Mouse (Mus musculus): ENCODE measurements around the gene Col23a1.

Gene Col23a1

DNA sequence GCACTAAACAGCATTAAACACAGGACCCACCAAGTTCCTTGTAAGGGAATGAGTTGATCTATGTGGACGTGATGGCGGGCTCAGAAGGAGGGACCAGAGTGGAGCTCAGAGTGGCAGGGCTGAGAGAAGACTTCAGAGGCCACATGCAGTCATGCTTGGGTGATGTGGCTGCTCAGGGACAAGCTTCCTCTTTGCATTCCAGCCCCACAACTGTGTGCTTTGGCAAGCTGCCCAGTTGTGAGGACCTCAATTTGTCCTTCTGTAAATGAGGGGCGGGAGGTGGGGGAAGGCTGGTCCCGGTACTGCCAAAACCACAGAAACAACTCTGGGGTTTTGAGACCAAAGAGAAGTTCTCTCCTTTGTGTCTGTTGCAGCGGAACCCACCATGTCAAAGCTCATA is 261.5 kb downstream of the Col23a1 start:
- DNase-seq, result peak; percentile 38 to 49

GRCm38 (mm10) chr11:51552091-51552490 is 262.4 kb downstream of the Col23a1 start:
- DNase-seq, result no peak

DNA sequence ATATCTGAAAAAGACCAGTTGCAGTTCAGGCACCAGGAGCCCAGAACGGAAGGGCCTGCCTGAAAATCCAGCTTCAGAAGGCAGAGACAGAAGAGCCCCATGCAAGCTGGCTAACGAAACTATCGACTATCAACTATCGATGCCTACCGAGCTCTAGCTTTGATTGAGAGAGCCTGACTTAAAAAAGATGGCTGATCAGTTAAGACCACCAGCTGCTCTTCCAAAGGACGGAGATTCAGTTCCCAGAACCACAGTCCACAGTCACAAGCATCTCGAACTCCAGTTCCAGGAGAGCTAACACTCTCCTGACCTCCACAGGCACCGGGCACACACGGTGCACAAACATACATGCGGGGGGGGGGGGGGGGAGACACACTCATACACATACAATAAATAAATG is 264.9 kb downstream of the Col23a1 start:
- DNase-seq, result no peak

DNA sequence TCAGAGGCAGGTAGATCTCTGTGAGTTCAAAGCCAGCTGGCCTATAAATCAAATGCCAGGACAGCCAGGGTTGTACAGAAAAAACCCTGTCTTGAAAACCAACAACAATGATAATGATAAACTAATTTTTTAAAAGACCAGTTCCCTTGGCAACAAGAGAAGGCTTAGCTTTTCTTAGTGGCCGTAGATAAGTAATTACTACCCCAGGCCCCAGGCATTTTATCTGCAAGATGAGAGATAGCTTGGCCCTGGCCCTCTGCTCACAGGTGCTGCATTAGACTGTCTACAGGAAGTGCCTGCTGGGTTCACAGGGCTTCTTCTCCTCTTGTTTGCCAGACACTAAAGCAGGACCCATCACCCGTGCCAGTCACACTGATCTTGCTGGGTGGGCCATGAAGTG is 265.3 kb downstream of the Col23a1 start:
- no peak for DNase-seq

DNA sequence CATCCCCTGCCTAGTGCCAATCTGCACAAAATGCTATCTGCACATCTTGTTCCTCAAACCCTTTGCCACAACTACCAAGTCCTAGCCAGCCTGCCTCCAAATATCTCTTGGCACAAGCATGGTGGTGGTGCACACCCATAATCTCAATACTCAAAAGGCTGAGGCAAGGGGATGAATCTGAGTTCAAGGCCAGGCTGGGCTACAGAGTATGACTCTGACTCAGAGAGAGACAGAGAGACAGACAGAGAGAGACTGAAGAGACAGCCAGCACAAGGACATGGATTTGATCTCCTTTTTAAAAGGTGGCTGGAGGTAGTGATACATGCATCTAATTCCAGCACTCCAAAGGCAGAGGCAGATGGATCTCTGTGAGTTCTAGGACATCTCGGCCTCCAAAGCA is 273.6 kb downstream of the Col23a1 start:
- DNase-seq, result no peak

DNA sequence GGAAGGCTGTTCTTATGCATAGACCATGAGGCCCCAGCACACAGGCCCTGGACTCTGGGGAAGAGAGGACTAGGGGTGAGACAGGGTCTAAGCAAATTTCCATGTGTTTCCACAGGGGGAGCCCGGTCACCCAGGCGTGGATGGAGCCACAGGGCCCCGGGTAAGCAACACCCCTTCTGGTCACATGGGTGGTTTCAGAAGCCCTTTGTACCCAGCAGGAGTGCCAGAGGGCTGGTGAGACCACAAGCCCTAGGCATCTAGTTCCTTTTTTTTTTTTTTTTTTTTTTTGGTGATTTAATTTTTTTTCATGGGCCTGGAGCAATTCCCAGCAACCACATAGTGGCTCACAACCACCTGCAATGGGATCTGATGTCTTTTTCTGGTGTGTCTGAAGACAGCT is 275.3 kb downstream of the Col23a1 start:
- no peak for DNase-seq

GRCm38 (mm10) chr11:51565951-51566350 is 276.2 kb downstream of the Col23a1 start:
- no peak for DNase-seq

- DNase-seq, result no peak
These were observed 279.1 kb downstream of the Col23a1 start for GRCm38 (mm10) chr11:51568801-51569200.

DNA sequence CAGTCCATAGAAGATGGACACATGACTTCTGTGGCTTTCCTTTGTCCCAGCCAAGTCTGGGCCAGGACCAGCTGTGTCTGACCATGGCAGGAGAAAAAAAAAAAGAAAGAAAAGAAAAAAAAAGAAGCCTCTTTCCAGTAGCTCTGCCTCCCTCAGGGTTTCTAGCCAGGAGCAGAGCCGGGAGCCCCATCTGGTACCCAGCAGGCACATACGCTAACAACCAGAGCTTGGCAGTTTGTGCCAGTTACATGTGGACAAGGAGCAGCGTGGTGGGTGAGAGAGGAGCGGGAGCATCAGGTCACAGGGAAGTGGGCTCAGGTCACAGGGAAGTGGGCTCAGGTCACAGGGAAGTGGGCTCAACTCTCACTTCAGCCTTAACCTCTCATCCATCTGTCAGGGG is 286.7 kb downstream of the Col23a1 start:
- DNase-seq, result no peak

GRCm38 (mm10) chr11:51577587-51577986 is 287.9 kb downstream of the Col23a1 start:
- DNase-seq, result no peak

DNA sequence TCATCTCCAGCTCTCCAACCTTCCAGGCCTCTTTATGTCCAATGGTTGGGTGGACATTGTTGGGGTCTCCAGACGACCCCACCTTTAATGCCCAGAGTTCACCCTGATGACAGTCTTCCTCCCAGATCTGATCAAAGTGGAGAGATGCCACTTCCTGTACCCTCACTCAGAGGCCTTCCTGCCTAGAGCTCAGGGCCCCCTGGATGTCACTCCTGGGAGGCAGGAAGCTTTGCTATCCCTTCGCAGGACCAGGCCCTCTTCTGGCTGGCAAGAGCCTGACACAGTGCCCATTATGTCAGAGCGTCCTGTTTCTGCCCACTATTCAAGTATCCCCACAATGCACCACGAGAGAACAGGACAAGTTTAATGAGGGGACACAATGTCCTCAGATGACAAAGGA is 289.3 kb downstream of the Col23a1 start:
- DNase-seq, result no peak

DNA sequence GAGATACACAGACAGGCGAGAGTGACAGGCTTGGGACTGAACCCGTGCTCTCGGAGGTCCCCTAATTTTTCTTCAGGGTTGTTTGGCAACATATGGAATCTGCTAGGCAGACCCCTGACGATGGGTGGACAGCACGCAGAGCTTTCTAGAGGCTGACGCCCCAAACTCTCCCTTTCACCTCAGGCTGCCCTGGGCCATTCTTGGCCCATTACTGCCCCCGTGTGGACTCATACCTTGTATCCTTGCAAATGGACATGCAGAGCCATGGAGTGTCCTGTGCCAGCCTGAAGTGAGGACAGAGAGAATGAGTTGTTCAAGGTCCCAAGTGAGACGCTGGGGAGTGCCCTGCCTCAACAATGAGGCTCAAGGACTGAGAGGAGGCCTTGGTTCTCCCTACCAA is 293.0 kb downstream of the Col23a1 start:
- DNase-seq, result peak; percentile 76 to 84

- DNase-seq, result no peak
These were observed 294.3 kb downstream of the Col23a1 start for GRCm38 (mm10) chr11:51584057-51584430.

GRCm38 (mm10) chr11:51584431-51585248 is 294.9 kb downstream of the Col23a1 start, which contains the start of gene Phykpl:
TSS of gene Phykpl (plus strand) at chr11:51584757.
- DNase-seq, result peak; percentile 98 to 99

DNA sequence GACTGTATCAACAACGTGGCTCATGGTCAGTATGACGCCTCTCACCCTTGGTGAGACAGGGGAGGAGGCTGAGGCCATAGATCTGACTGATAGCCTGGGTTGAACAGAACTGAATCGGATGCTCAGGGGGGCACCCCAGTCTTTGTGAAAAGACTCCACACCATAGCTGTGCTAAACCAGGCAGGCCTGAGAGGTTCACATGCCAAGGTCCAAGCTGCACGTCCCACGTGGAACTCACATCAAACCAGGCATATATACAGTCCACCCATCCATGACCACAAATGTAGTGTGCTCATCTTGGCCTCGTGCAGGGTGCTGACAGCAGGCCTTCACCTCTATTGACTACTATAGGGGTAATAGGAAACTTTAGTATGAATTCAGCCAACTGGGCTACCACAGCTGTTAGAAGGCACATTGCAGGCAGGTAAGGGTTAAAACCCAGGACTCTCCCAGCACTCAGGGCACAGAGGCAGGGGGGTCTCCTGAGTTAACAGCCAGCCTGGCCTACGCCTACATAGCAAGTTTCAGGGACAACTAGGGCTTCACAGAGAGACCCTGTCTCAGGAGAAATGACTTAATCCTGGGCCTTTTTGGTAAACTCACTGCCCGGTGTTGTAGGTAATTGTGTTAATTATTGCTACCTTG is 296.0 kb downstream of the Col23a1 start:
- DNase-seq, result no peak

DNA sequence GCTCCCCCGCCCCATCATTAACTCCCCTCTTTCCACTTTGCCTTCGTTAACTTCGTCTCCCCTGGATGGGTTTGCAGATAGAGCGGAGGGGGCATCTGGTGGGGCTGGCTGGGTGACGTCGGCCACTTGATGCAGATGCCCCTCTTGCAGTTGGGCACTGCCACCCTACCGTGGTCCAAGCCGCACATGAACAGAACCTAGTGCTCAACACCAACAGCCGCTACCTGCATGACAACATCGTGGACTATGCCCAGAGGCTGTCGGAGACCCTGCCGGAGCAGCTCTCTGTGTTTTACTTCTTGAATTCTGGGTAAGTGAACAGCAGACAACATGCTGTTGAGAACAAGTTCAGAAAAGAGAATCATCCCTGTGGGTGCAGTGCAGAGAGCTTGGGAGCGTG is 296.7 kb downstream of the Col23a1 start:
- no peak for DNase-seq

- no peak for DNase-seq
These were observed 297.3 kb downstream of the Col23a1 start for GRCm38 (mm10) chr11:51587059-51587458.

GRCm38 (mm10) chr11:51588833-51589232 is 299.1 kb downstream of the Col23a1 start:
- DNase-seq, result no peak

DNA sequence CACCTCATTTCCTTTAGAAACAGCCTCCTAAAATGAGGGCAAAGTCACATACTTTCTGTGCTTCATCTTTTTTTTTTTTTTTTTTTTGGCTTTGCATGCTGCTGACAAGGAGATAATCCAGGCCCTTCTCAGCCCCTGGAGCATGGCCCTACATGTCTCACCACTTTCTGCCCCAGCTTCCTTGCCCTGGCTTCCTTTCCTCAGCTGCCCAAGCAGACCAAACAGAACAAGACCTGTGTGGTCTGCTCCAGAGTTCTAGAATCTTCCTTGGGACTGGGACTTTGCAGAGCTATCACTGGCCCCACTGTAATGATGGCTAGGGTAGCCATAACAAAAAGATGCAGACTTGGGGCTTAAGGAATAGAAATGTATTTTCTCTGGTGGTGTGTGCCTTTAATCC is 300.3 kb downstream of the Col23a1 start:
- no peak for DNase-seq

DNA sequence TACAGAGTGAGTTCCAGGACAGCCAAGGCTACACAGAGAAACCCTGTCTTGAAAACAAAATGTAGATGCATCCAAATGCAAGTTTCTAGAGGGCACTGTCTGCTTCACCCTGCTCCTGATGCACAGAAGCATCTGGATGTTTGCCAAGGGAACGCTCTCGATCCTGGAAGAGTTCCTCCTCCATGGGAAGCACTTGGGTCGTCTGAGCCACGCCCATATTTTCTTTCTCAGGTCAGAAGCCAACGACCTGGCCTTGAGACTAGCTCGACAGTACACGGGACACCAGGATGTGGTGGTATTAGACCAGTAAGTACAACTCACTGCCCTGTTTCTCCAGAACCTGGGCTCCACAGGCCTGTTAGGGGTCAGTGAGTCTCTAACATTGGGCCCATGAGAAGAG is 301.4 kb downstream of the Col23a1 start:
- DNase-seq, result peak in 1 of 2 experiments; percentile 33

- DNase-seq, result no peak
These were observed 302.2 kb downstream of the Col23a1 start for GRCm38 (mm10) chr11:51591915-51592314.

DNA sequence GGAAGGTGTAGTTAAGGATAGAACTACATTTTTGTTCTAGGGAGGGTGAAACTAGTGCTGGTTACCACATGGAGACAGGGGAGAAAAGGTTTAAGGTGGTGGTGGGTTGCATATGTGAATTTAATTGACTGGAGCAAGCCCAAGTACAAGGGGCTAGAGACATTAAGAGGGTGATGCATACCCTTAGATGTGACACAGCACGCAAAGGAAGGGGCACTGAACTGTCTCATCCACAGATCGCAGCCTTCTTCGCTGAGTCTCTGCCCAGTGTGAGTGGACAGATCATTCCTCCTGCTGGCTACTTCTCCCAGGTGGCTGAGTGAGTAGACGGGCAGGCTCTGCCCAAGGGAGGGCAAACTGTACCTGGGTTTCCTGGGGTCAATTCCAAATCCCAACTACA is 303.6 kb downstream of the Col23a1 start:
- DNase-seq, result no peak

- DNase-seq, result no peak
These were observed 304.1 kb downstream of the Col23a1 start for GRCm38 (mm10) chr11:51593849-51594248.

DNA sequence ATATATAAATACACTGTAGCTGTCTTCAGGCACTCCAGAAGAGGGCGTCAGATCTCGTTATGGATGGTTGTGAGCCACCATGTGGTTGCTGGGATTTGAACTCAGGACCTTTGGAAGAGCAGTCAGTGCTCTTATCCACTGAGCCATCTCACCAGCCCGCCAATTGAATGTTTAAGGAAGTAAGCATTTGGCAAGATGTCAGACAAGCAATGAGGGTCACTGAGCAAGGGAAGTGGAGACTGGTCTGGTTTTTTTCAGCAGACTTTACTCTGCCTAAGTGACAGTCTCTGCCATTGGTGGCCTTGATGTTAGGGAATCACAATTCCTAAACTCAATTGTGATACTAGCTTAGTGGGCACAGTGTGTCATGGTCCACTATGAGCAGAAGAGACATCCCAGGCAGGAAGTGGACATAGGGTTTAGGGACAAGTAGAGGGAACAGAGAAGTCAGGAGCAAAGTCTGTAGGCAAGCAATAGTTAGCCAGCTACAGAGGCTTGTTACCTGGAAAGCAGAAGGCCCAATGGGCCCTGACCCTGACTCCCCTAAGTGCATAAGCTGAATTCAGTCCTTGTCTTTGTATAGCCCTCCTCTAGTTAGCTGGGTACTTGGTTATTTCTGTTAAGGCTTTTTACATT is 305.1 kb downstream of the Col23a1 start:
- DNase-seq, result no peak
